Comparison of ENCODE assay signal across 9 mouse cellular contexts in genomic region chr10:84758483-84759431, GRCm38 (mm10). TPM values are rescaled to one million over a fixed set of nuclear protein-coding genes. Genes with fewer than 3 reads are reported as not detected.
DNase-seq lines count a peak whose midpoint lies in the region; ATAC-seq and TF ChIP-seq lines count a peak whose summit lies in the region.
"Had no signal": no experiment of that assay in that cellular context is flagged by ENCODE, and none has a peak within 500 bp of the region (broad histone marks: within the 10 kb centered on the region; RNA-seq: fewer than 3 reads in every experiment).

No protein-coding gene starts in this region.

- H3K9me3 ChIP-seq in heart, embryonic 11.5 days (replicated peaks; ENCODE audit: control insufficient read depth, low read length): no peaks in the 10 kb centered on the region
- H3K9me3 ChIP-seq in ES-Bruce4 (replicated peaks; ENCODE audit: control insufficient read depth, insufficient read depth, low read length, poor library complexity, severe bottlenecking): no peaks in the 10 kb centered on the region
- no peaks in the 10 kb centered on the region for H3K9me3 ChIP-seq in heart, postnatal 0 days (replicated peaks; ENCODE audit: control insufficient read depth, low read length)
- no peaks in the 10 kb centered on the region for H3K9me3 ChIP-seq in limb, embryonic 14.5 days (ENCODE audit: control insufficient read depth, low read length)

- no peak for TF ChIP-seq EP300 in ES-Bruce4 (IDR thresholded peaks at IDR 0.05; ENCODE audit: insufficient read depth, low read depth, low read length)
- no peak for TF ChIP-seq EP300 in heart, postnatal 0 days (IDR thresholded peaks at IDR 0.05; ENCODE audit: low read depth)

- peaks cover 25% of the 10 kb centered on the region for H3K4me1 ChIP-seq in heart, embryonic 11.5 days (ENCODE audit: control insufficient read depth, insufficient read depth, low read length)
- no peaks in the 10 kb centered on the region for H3K4me1 ChIP-seq in ES-Bruce4 (ENCODE audit: control insufficient read depth, insufficient read depth, low read length)
- peaks cover 25% of the 10 kb centered on the region for H3K4me1 ChIP-seq in heart, postnatal 0 days (ENCODE audit: control insufficient read depth, insufficient read depth)
- H3K4me1 ChIP-seq in limb, embryonic 14.5 days (ENCODE audit: control insufficient read depth, insufficient read depth, low read length): peaks cover 20% of the 10 kb centered on the region

- DNase-seq in heart, postnatal 14 days: no peak
- no peak for DNase-seq in heart, postnatal 0 days (ENCODE audit: low spot score)
- no peak for DNase-seq in limb, embryonic 14.5 days (ENCODE audit: low spot score)
- DNase-seq in cerebellum, adult 9-10 months: no peak
- no peak for DNase-seq in layer of hippocampus, postnatal 14 days (ENCODE audit: low spot score in 2 of 2)
- DNase-seq in testis, postnatal 14 days (ENCODE audit: low spot score): no peak

- intact Hi-C loops in heart, postnatal 14 days (cut with DNase I): no loop called here

- peak overlapping the region; percentile 34 for H3K4me3 ChIP-seq in heart, embryonic 11.5 days (ENCODE audit: low read depth, low read length)
- peak overlapping the region; percentile 12 for H3K4me3 ChIP-seq in ES-Bruce4 (ENCODE audit: low read depth, low read length)
- peak overlapping the region; percentile 35 for H3K4me3 ChIP-seq in heart, postnatal 0 days (ENCODE audit: low read depth, low read length)
- H3K4me3 ChIP-seq in limb, embryonic 14.5 days (replicated peaks; ENCODE audit: low read length): peak overlapping the region; percentile 19

- no peak for ATAC-seq in heart, embryonic 11.5 days (replicated peaks; ENCODE audit: insufficient number of reproducible peaks, low FRiP score, low TSS enrichment)
- no peak for ATAC-seq in heart, postnatal 0 days (ENCODE audit: insufficient read depth, low read depth)
- ATAC-seq in limb, embryonic 14.5 days (ENCODE audit: low FRiP score, low read depth): no peak

- no peak for TF ChIP-seq CTCF in ES-Bruce4 (IDR thresholded peaks at IDR 0.05; ENCODE audit: low read depth, low read length)
- TF ChIP-seq CTCF in heart, postnatal 0 days (IDR thresholded peaks at IDR 0.05; ENCODE audit: low read depth): no peak

- no peaks in the 10 kb centered on the region for H3K36me3 ChIP-seq in heart, embryonic 11.5 days (ENCODE audit: control insufficient read depth, insufficient read depth, low read length)
- no peaks in the 10 kb centered on the region for H3K36me3 ChIP-seq in ES-Bruce4 (ENCODE audit: control insufficient read depth, insufficient read depth, low read length, poor library complexity, severe bottlenecking)
- no peaks in the 10 kb centered on the region for H3K36me3 ChIP-seq in heart, postnatal 0 days (replicated peaks; ENCODE audit: control insufficient read depth, insufficient read depth, low read length)
- no peaks in the 10 kb centered on the region for H3K36me3 ChIP-seq in limb, embryonic 14.5 days (ENCODE audit: control insufficient read depth, insufficient read depth, low read length)

- peak overlapping the region; percentile 56 for H3K4me2 ChIP-seq in heart, embryonic 11.5 days
- peak overlapping the region; percentile 47 for H3K4me2 ChIP-seq in heart, postnatal 0 days (ENCODE audit: low read depth, low read length)
- 0 out of 2 replicates have a peak overlapping the region, but pooled peaks have one; percentile 29 for H3K4me2 ChIP-seq in limb, embryonic 14.5 days (replicated peaks; ENCODE audit: low read depth, low read length, severe bottlenecking)

- no peak overlapping the region for H3K27ac ChIP-seq in heart, embryonic 11.5 days (ENCODE audit: low read depth, low read length)
- H3K27ac ChIP-seq in ES-Bruce4 (ENCODE audit: insufficient read depth, low read length): no peak overlapping the region
- H3K27ac ChIP-seq in heart, postnatal 0 days (ENCODE audit: low read depth): no peak overlapping the region
- H3K27ac ChIP-seq in limb, embryonic 14.5 days (replicated peaks; ENCODE audit: low read depth, low read length): no peak overlapping the region
- H3K27ac ChIP-seq: macrophage had no signal

- H3K9ac ChIP-seq in heart, embryonic 11.5 days (ENCODE audit: low read depth, low read length): no peak overlapping the region
- H3K9ac ChIP-seq in ES-Bruce4 (ENCODE audit: low read depth, poor library complexity, severe bottlenecking): 0 out of 2 replicates have a peak overlapping the region, but pooled peaks have one; percentile 28
- H3K9ac ChIP-seq in heart, postnatal 0 days (replicated peaks; ENCODE audit: low read depth, low read length): no peak overlapping the region
- H3K9ac ChIP-seq in limb, embryonic 14.5 days (ENCODE audit: low read depth, low read length, severe bottlenecking): no peak overlapping the region

- WGBS in heart, embryonic 11.5 days (ENCODE audit: insufficient replicate concordance): 2% methylated on average over 51 of the region's 51 CpGs
- WGBS in heart, postnatal 0 days: 4% methylated on average over 51 of the region's 51 CpGs
- 2% methylated on average over 51 of the region's 51 CpGs for WGBS in limb, embryonic 14.5 days

- no peak for TF ChIP-seq POLR2A in ES-Bruce4 (IDR thresholded peaks at IDR 0.05; ENCODE audit: insufficient read depth, low read length)
- no peak for TF ChIP-seq POLR2A in limb, embryonic 14.5 days (IDR thresholded peaks at IDR 0.05; ENCODE audit: borderline replicate concordance, extremely low read depth, insufficient read depth, insufficient read length)

- peaks cover 92% of the 10 kb centered on the region for H3K27me3 ChIP-seq in heart, embryonic 11.5 days (ENCODE audit: control insufficient read depth, insufficient read depth, low read length)
- peaks cover 38% of the 10 kb centered on the region for H3K27me3 ChIP-seq in ES-Bruce4 (ENCODE audit: control insufficient read depth, insufficient read depth, low read length, poor library complexity, severe bottlenecking)
- H3K27me3 ChIP-seq in heart, postnatal 0 days (ENCODE audit: control insufficient read depth, insufficient read depth, low read length): peaks cover 94% of the 10 kb centered on the region
- peaks cover 85% of the 10 kb centered on the region for H3K27me3 ChIP-seq in limb, embryonic 14.5 days (ENCODE audit: control insufficient read depth, insufficient read depth, low read length)

RNA-seq across cellular contexts. Expression of gene Rfx4, which starts 2.9 kb away (rescaled TPM):
- polyA plus RNA-seq in heart, embryonic 11.5 days (2014; fragmentation: Nextera tagmentation; extraction: Ambion mirVana): not detected in 2 replicates
- under 1 TPM; 0.07 to 0.19 TPM for total RNA-seq in heart, postnatal 14 days (2021)
- polyA plus RNA-seq in ES-Bruce4 (2011; ENCODE audit: insufficient read depth, insufficient read length, low read depth, missing spikeins): 0.29 and 0.30 TPM in 2 replicates
- total RNA-seq in heart, postnatal 0 days (2014; rRNA removed; ENCODE audit: low replicate concordance): not detected in 2 replicates
- polyA plus RNA-seq in heart, postnatal 0 days (2015; fragmentation: Nextera tagmentation; extraction: Ambion mirVana): not detected in 2 replicates
- polyA plus RNA-seq in limb, embryonic 14.5 days (2012; rRNA removed): 0.41 TPM in 2 replicates
- 0.12 and 0.15 TPM in 2 replicates for polyA plus RNA-seq in limb, embryonic 14.5 days (2014; fragmentation: Nextera tagmentation; extraction: Ambion mirVana)
- total RNA-seq in layer of hippocampus, postnatal 14 days (2021): 10 to 100 TPM; 13.1 to 15.4 TPM
- polyA plus RNA-seq: macrophage had no signal
